9 mouse cellular contexts compared by ENCODE assay signal in genomic region chr2:4445629-4446400, GRCm38 (mm10).
A peak's percentile ranks its signal among the peaks of the same experiment; 100 is the strongest.
DNase-seq lines count a peak whose midpoint lies in the region; ATAC-seq and TF ChIP-seq lines count a peak whose summit lies in the region.
"Had no signal": no experiment of that assay in that cellular context is flagged by ENCODE, and none has a peak within 500 bp of the region (broad histone marks: within the 10 kb centered on the region; RNA-seq: fewer than 3 reads in every experiment).

No protein-coding gene starts in this region.

- H3K9ac ChIP-seq in hindbrain, postnatal 0 days (replicated peaks; ENCODE audit: low read length), result no peak overlapping the region
- H3K9ac ChIP-seq in hindbrain, embryonic 13.5 days, result no peak overlapping the region
- no peak overlapping the region for H3K9ac ChIP-seq in limb, embryonic 14.5 days (ENCODE audit: low read depth, low read length, severe bottlenecking)
- H3K9ac ChIP-seq: liver, embryonic 15.5 days had no signal

- 0 out of 2 replicates have a peak overlapping the region, but pooled peaks have one; percentile 12 for H3K27ac ChIP-seq in hindbrain, postnatal 0 days
- no peak overlapping the region for H3K27ac ChIP-seq in hindbrain, embryonic 13.5 days
- peak overlapping the region; percentile 70 for H3K27ac ChIP-seq in limb, embryonic 14.5 days (replicated peaks; ENCODE audit: low read depth, low read length)
- H3K27ac ChIP-seq in testis, adult 2 months (ENCODE audit: control insufficient read depth, insufficient read depth, low read depth, low read length), result peak overlapping the region; percentile 5; the same call in 1 of the 2 replicates
- H3K27ac ChIP-seq: liver, embryonic 15.5 days had no signal

- no peak for TF ChIP-seq CTCF in hindbrain, postnatal 0 days (IDR thresholded peaks at IDR 0.05; ENCODE audit: low read depth)
- TF ChIP-seq CTCF in testis, adult 2 months (IDR thresholded peaks at IDR 0.05; ENCODE audit: control insufficient read depth, insufficient read depth, insufficient replicate concordance, low read depth, low read length), result no peak

- H3K4me3 ChIP-seq in hindbrain, postnatal 0 days (ENCODE audit: low read length), result no peak overlapping the region
- no peak overlapping the region for H3K4me3 ChIP-seq in hindbrain, embryonic 13.5 days
- no peak overlapping the region for H3K4me3 ChIP-seq in limb, embryonic 14.5 days (replicated peaks; ENCODE audit: low read length)
- H3K4me3 ChIP-seq in testis, adult 2 months (ENCODE audit: control insufficient read depth, low read depth, low read length), result no peak overlapping the region
- H3K4me3 ChIP-seq: liver, embryonic 15.5 days had no signal

- no peak overlapping the region for H3K4me2 ChIP-seq in hindbrain, postnatal 0 days (ENCODE audit: low read depth, low read length)
- no peak overlapping the region for H3K4me2 ChIP-seq in hindbrain, embryonic 13.5 days
- no peak overlapping the region for H3K4me2 ChIP-seq in limb, embryonic 14.5 days (replicated peaks; ENCODE audit: low read depth, low read length, severe bottlenecking)
- H3K4me2 ChIP-seq: liver, embryonic 15.5 days had no signal

- 62% methylated on average over 10 of the region's 10 CpGs for WGBS in hindbrain, postnatal 0 days
- WGBS in hindbrain, embryonic 13.5 days, result 87% methylated on average over 10 of the region's 10 CpGs
- 43% methylated on average over 10 of the region's 10 CpGs for WGBS in limb, embryonic 14.5 days

- peak; percentile 56 for DNase-seq in hindbrain, postnatal 0 days (ENCODE audit: low spot score)
- DNase-seq in NIH3T3 (ENCODE audit: low read depth), result peak; percentile 94
- DNase-seq in gonadal fat pad, adult 2 months (ENCODE audit: low read depth), result peak; percentile 12
- peak; percentile 80 for DNase-seq in limb, embryonic 14.5 days (ENCODE audit: low spot score)
- DNase-seq in thymus, postnatal 0 days (ENCODE audit: low spot score), result no peak

- peak; percentile 48; the same call in 1 of the 2 replicates for ATAC-seq in hindbrain, postnatal 0 days
- ATAC-seq in hindbrain, embryonic 13.5 days (ENCODE audit: low FRiP score), result no peak
- ATAC-seq in limb, embryonic 14.5 days (ENCODE audit: low FRiP score, low read depth), result peak; percentile 32
- ATAC-seq in megakaryocyte progenitor cell, adult 5-6 weeks (replicated peaks; ENCODE audit: poor library complexity), result no peak

- TF ChIP-seq POLR2A in limb, embryonic 14.5 days (IDR thresholded peaks at IDR 0.05; ENCODE audit: borderline replicate concordance, extremely low read depth, insufficient read depth, insufficient read length), result no peak
- TF ChIP-seq POLR2A in testis, adult 2 months (IDR thresholded peaks at IDR 0.05; ENCODE audit: control insufficient read depth, low read depth, low read length), result no peak

- H3K9me3 ChIP-seq in hindbrain, postnatal 0 days (ENCODE audit: low read length), result no peaks in the 10 kb centered on the region
- no peaks in the 10 kb centered on the region for H3K9me3 ChIP-seq in hindbrain, embryonic 13.5 days
- H3K9me3 ChIP-seq in limb, embryonic 14.5 days (ENCODE audit: control insufficient read depth, low read length), result no peaks in the 10 kb centered on the region
- H3K9me3 ChIP-seq: liver, embryonic 15.5 days had no signal

- peaks cover 5% of the 10 kb centered on the region; the same call in 1 of the 2 replicates for H3K4me1 ChIP-seq in hindbrain, postnatal 0 days (ENCODE audit: insufficient read depth, low read length)
- peaks cover 25% of the 10 kb centered on the region for H3K4me1 ChIP-seq in hindbrain, embryonic 13.5 days (replicated peaks)
- peaks cover 48% of the 10 kb centered on the region for H3K4me1 ChIP-seq in limb, embryonic 14.5 days (ENCODE audit: control insufficient read depth, insufficient read depth, low read length)
- no peaks in the 10 kb centered on the region for H3K4me1 ChIP-seq in testis, adult 2 months (ENCODE audit: control insufficient read depth, insufficient read depth, low read length)
- H3K4me1 ChIP-seq: liver, embryonic 15.5 days had no signal

- no peaks in the 10 kb centered on the region for H3K27me3 ChIP-seq in hindbrain, postnatal 0 days (ENCODE audit: insufficient read depth, low read length)
- no peaks in the 10 kb centered on the region for H3K27me3 ChIP-seq in hindbrain, embryonic 13.5 days
- no peaks in the 10 kb centered on the region for H3K27me3 ChIP-seq in limb, embryonic 14.5 days (ENCODE audit: control insufficient read depth, insufficient read depth, low read length)
- no peaks in the 10 kb centered on the region for H3K27me3 ChIP-seq in testis, adult 2 months (ENCODE audit: control insufficient read depth, insufficient read depth, low read length)
- H3K27me3 ChIP-seq: liver, embryonic 15.5 days had no signal

- H3K36me3 ChIP-seq in hindbrain, postnatal 0 days (ENCODE audit: insufficient read depth, low read length), result no peaks in the 10 kb centered on the region
- no peaks in the 10 kb centered on the region for H3K36me3 ChIP-seq in hindbrain, embryonic 13.5 days
- H3K36me3 ChIP-seq in limb, embryonic 14.5 days (ENCODE audit: control insufficient read depth, insufficient read depth, low read length), result no peaks in the 10 kb centered on the region
- H3K36me3 ChIP-seq in testis, adult 2 months (ENCODE audit: control insufficient read depth, insufficient read depth, low read length), result no peaks in the 10 kb centered on the region
- H3K36me3 ChIP-seq: liver, embryonic 15.5 days had no signal

Comparison
In these comparisons a context has a peak if more than half of its experiments do, and no peak if none do; other contexts are left out.
1. ATAC-seq: peak in hindbrain, postnatal 0 days (single experiment) and limb, embryonic 14.5 days (single experiment); none in hindbrain, embryonic 13.5 days (single experiment) and megakaryocyte progenitor cell, adult 5-6 weeks (single experiment).